Mouse (Mus musculus) small intestine, adult 2 months (tissue): ENCODE measurements around the gene Hes7.

Experiments used
- CTCF ChIP-seq: fragments of 200-500 bp; IDR thresholded peaks from 2 replicates; pipeline ENCODE4 v1.5.1; 2012; ENCODE audit warnings: low read depth, mild to moderate bottlenecking, control low read depth, inconsistent platforms, low read length, moderate library complexity, mixed read lengths; ENCODE audit not compliant: insufficient replicate concordance, insufficient read length; ENCODE audit errors: extremely low read depth
- POLR2A ChIP-seq: fragments of 200-500 bp; IDR thresholded peaks from 2 replicates; pipeline ENCODE4 v1.6.1; 2012; ENCODE audit warnings: low read depth, mild to moderate bottlenecking, control low read depth, inconsistent platforms, low read length, moderate library complexity

- TF ChIP-seq CTCF = peak; percentile 3; the same call in 1 of the 2 replicates
- TF ChIP-seq POLR2A = peak; percentile 59
Observed at GRCm38 (mm10) chr11:69096987-69097900, 23.0 kb upstream of the Hes7 start.
